Mouse (Mus musculus) T-helper 17 cell (primary cell): ENCODE data around the gene Ikzf3.

Experiments
- in situ Hi-C, 2 experiments: fragments of 300-600 bp; cut with MboI, MseI; formaldehyde crosslinking; loops; 1 replicate in 1 of 2; 2 replicates in 1 of 2; pipeline ENCODE4 v1.15.1; 2025; ENCODE audit warnings: high pct_unique_total_duplicates in 2 of 2

Gene Ikzf3

GRCm38 (mm10) chr11:98526824-98527461, 18.9 kb downstream of the Ikzf3 start:
- in situ Hi-C loops, result no loop called here

GRCm38 (mm10) chr11:98525140-98525539, 20.7 kb downstream of the Ikzf3 start:
- in situ Hi-C loops, result no loop called here

GRCm38 (mm10) chr11:98520468-98520867, 25.4 kb downstream of the Ikzf3 start:
- in situ Hi-C loops, result no loop called here

GRCm38 (mm10) chr11:98513356-98513936, 32.4 kb downstream of the Ikzf3 start:
- in situ Hi-C loops, result no loop called here

GRCm38 (mm10) chr11:98512881-98513280, 33.0 kb downstream of the Ikzf3 start:
- in situ Hi-C loops, result no loop called here

DNA sequence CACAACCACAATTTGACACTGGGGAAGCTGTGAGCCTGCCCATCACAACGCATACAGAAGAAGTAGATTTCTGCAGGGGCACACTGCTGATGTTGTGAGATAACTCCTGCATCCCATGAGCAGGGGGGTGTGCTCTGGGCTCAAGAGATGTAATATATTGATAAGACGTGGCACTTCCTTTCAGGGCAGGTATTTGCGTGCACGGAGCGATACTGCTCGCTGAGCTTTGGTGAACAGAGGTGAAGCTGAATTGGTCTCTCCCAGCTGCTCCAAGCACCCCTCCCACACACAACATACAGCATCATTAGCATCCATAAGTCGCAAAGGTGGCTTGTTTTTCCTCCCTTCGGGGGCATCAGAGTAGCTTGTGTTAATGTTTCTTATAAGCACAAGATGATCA, 35.7 kb downstream of the Ikzf3 start:
- in situ Hi-C loops, result no loop called here

DNA sequence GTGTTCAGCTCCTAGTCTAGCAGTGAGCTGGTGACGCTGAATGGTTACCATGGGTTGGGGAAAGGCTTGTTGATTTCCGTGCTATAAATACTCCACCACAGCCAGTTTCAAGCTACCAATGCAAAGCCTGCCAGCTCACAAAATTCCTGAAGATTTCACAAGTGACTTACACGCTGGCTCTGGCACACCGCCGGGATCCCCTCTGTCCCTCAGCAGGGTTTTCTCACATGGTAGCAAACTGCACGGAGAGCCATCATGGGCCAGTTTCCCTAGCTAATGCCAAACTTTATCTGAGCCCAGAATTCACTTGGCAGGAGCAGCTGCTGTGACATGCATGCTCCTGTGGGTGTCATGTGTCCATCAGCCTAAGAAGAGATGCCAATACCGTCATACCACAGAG, 36.4 kb downstream of the Ikzf3 start:
- in situ Hi-C loops, result no loop called here

GRCm38 (mm10) chr11:98504926-98505325, 40.9 kb downstream of the Ikzf3 start:
- in situ Hi-C loops, result no loop called here

GRCm38 (mm10) chr11:98497388-98498288, 48.2 kb downstream of the Ikzf3 start:
- in situ Hi-C loops, result no loop called here

- in situ Hi-C loops, result no loop called here
These were observed 50.6 kb downstream of the Ikzf3 start for GRCm38 (mm10) chr11:98495176-98495719.

DNA sequence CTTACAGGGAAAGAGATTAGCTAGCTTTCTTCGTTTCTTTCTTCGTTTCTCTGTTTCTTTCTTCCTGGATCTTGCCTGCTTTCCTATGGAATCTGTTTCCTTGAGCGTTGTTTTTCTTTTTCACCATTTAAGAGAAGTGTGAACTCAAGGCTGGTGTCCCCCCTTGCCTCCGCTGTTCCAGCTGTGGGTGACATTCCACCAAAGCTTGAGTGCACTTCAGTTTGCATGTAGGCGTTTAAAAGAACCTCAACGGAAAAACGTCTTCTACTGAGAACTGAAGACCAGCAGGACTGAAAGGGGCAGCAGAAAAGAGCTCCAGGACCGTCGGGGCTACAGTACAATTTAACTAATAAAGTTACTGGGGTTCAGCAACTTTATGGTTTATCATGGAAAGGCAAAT, 52.4 kb downstream of the Ikzf3 start:
- in situ Hi-C loops, result no loop called here

- in situ Hi-C loops, result no loop called here
These were observed 52.9 kb downstream of the Ikzf3 start for GRCm38 (mm10) chr11:98492959-98493358.

DNA sequence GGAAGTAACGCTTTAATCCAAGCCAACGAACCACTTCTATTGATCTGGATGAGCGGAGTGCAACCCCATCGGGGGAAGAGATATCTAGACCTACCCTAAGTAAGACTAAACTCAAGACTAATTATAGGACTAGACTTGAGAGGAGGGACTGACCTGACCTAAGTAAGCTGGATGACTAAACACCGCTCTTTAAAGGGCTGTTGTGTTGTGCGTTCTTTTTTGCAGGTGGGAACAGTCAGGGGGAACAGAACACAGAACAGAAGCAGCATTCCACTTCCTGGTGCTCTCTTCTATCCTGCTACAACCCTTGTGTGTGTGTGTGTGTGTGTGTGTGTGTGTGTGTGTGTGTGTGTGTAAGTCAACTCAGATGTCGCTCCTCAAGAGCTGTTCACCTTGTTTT, 54.3 kb downstream of the Ikzf3 start:
- in situ Hi-C loops, result no loop called here

DNA sequence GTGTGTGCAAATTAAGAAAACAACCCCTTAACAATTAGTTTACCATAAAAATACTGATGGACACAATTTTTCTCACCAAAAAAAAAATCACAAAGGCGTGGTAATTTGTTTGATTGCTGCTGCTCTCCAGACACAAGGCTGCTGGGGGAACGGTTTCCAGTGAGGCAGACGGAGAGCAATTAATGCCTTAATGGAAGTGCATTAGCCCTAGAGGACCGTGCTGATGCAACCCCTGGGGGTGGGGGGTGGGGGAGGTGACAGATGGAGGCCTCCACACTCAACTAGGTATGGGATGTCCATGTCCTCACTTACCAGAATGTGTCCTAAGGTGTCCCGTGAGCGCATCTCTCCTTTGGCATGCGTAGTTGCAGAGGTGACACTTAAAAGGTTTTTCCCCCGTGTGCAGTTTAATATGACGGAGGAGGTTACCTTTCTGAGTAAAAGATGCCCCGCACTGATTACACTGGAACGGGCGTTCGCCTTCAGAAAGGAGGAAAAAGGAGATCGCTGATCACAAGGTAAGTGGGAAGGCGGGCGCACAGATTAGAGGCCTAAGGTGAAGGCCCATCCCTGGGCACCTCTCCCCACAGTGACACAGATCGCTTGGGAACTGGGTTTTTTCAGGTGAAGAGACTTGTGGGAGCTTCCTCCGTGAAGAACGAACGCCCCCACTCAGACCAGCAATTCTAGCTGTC, 57.1 kb downstream of the Ikzf3 start:
- in situ Hi-C loops, result no loop called here

- in situ Hi-C loops, result no loop called here
These were observed 58.2 kb downstream of the Ikzf3 start for GRCm38 (mm10) chr11:98487526-98488040.

DNA sequence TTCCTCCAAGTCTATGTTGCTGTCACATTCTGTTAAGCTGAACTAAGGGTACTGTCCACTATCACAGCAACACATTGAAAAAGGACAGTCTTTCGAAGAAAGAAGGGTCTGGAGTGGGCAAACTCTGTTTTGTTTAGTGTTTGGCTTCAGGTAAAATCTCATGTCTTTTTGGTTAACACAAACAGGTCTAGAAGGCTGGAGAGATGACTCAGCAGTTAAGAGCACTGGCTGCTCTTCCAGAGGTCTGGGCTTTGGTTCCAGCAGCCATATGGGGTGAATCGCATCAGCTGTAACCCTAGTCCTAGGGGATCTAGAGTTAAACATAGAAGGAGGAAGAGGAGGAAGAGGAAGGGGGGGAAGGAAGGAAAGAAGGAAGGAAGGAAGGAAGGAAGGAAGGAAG, 60.1 kb downstream of the Ikzf3 start:
- in situ Hi-C loops, result no loop called here

DNA sequence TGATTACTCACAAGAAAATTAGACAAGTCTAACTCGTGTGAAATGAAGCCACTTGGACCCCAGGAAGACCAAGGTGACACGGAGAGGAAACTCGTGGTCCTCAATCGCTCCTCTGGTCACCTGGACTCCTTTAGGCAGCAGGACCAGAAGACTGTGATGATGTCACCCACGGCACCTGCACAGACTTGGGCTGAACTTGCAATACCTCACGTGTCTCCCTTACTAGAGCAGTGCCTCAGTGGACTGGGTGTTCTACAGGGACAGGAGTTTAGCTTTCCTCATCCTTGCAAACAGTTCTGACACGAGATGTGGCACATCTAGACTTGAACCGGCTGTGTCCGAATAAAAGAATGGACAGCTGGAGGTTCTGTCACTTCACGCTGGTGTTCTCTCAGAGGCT, 63.8 kb downstream of the Ikzf3 start:
- in situ Hi-C loops, result no loop called here

- in situ Hi-C loops, result no loop called here
These were observed 64.6 kb downstream of the Ikzf3 start for GRCm38 (mm10) chr11:98481231-98481630.

GRCm38 (mm10) chr11:98479940-98480497, 65.8 kb downstream of the Ikzf3 start:
- in situ Hi-C loops, result loop anchor here in 1 of 2 experiments (5.0 to 10.0 kb wide), 2 partner anchors 295 to 467 kb away; partner anchors contain the start of gene Nr1d1

- in situ Hi-C loops, result loop anchor here in 1 of 2 experiments (5.0 to 10.0 kb wide), 2 partner anchors 296 to 468 kb away; partner anchors contain the start of gene Nr1d1
These were observed 66.5 kb downstream of the Ikzf3 start for GRCm38 (mm10) chr11:98479026-98479939.
